Mouse (Mus musculus) bone marrow macrophage, adult 2 months (primary cell): ENCODE measurements around the gene Tcf7l1.

ENCODE experiments used
- CTCF ChIP-seq: IDR thresholded peaks from 2 replicates; pipeline ENCODE4 v1.5.1; 2012; ENCODE audit warnings: low read depth, mild to moderate bottlenecking, low read length, moderate library complexity
- POLR2A ChIP-seq: IDR thresholded peaks from 2 replicates; pipeline ENCODE4 v1.6.1; 2012; ENCODE audit warnings: mild to moderate bottlenecking, low read depth, low read length, borderline replicate concordance

GRCm38 (mm10) chr6:72597083-72597874 lies 191.8 kb downstream of the Tcf7l1 start:
- no peak for TF ChIP-seq POLR2A
- TF ChIP-seq CTCF = no peak
